Mouse (Mus musculus): ENCODE measurements around the gene Lzts3.
"Not testable (repeated sequence)": the region's sequence is repeated elsewhere in the genome, so short reads cannot be mapped to it uniquely, and the experiment has no call there.

Lzts3 gene

DNA sequence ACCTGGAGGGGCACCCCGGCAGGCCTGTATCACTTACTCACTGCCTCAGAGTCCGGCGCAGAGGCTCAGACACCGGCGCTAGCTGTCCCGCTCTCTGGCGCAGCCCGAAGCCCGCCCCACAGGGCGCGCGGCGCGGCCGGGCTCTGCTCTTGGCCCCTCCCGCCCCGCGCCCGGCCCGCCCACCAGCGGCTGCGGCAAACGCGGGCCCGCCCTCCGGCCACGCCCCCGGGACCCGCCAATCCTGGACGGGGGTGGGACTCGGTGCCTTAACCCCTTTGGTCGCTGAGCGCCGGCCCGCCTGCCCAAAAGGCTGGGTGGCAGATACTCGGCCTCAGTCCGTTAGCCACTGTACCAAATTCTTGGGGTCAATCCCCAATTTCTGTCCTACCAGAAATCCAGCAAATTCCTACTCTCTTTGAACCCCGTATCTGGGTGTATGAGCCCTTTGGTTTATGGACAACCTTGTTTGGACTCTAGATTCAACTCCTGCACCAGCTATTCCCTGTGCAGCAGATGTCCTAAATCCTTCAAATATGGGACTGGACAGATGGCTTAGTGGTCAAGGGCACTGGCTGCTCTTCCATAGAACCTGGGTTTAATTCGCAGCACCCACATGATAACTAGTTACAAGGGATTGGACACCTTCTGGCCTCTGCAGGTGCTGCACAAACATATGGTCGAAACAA is at the start of gene Lzts3:
Lzts3 (minus strand) TSS at position 120 of the 686 bp plus-strand sequence.
- peak; percentile 91 to 94 for DNase-seq (ENCODE audit: low spot score in 2 of 2)

DNA sequence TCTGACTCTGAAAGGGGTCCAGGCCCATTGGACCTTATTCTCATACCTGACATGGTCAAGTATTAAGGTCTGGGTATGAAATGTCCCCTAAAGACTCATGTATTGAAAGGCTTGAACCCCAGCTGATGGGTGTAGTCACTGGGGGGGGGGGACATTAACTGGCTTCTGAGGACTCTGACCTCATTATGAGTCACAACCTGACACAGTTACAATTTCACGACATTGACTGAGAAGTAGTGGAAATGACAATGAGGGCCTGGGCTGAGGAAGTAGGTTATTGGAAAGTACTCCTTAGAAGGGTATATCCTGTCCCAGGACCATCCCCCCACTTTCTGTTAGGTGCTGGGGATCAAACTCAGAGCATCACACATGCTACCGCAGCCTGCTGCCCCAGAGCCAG is 46.4 kb upstream of the Lzts3 start:
- no peak for DNase-seq (ENCODE audit: low spot score in 2 of 2)

- no peak for DNase-seq (ENCODE audit: low spot score in 2 of 2)
Observed at GRCm38 (mm10) chr2:130685426-130685825, 42.8 kb upstream of the Lzts3 start.

GRCm38 (mm10) chr2:130681531-130681930 is 38.9 kb upstream of the Lzts3 start:
- no peak for DNase-seq (ENCODE audit: low spot score in 2 of 2)

DNA sequence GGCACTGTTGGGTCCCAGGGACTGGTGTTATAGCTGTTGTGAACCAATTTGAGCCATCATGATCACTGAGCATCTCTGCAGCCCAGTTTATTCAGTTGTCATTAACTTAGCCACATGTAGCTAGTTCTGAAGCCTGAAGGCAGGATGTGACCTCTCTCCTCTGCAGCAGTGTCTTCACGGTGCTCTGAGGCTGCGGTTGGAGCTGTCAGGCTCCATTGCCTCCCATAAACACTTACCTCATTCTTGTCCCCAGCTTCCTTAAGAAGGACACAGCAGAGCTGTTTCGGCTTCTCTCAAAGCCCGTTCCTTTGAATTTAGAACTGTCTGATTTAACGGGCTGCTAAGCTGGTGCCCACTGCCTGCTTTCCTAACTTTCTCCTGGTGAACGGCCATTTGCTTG is 37.3 kb upstream of the Lzts3 start:
- no peak for DNase-seq (ENCODE audit: low spot score in 2 of 2)

DNA sequence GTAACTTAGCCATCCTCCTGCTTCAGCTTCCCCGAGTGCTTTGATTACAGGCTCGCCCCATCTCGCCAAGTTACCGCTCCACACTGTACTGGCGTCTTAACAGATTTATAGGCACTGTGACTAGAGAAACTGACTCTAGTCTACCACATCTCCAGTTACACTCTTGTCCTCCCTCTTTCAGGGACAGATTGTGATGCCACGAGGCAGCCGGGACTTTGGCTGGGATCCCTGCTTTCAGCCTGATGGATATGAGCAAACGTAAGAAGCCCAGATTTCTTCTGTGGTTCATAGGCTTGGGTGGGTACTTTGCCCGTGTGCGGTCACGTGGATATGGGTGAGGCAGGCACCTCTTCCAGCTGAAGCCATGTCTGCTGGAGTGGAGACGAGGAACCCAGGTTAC is 36.6 kb upstream of the Lzts3 start:
- no peak for DNase-seq (ENCODE audit: low spot score in 2 of 2)

- no peak for DNase-seq (ENCODE audit: low spot score in 2 of 2)
Observed at GRCm38 (mm10) chr2:130677211-130677610, 34.6 kb upstream of the Lzts3 start.

- DNase-seq (ENCODE audit: low spot score in 2 of 2), result peak; percentile 77 to 84
Observed at GRCm38 (mm10) chr2:130667559-130667958, 25.0 kb upstream of the Lzts3 start, which contains the start of gene Itpa. Gene Itpa, plus strand, starts transcription at chr2:130667610.

DNA sequence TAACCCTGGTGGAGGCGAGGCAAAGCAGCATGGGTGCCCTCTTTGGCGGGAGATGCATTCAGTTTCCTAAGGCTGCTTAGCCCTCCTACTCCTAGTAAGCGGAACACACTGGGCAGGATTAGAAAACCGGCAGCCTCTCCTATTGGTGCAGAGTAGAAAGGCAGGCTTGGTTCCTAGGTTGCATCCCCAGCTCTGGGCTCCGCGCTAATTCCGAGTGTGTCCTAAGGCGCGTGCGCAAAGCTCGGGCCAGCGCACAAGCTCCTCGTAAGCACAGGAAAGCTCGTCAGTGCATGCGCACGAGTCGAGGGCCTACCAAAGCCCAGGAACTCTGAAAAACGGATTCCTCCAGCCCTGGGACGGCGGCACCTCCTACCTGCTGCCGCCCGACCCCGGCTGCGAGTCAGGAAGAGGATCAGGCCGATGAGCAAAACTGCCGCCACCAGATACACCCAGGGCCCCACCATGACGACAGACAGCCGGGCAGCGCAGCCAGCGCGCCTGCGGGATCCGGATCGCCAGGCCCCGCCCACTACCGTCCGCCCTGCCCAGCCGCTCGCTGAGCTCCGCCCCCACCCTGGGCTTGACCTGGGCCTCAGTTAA is 21.6 kb upstream of the Lzts3 start, which contains the start of gene Ddrgk1:
Ddrgk1 (minus strand) TSS at position 558 of the 600 bp plus-strand sequence.
- DNase-seq (ENCODE audit: low spot score in 2 of 2), result peak; percentile 63 to 87

DNA sequence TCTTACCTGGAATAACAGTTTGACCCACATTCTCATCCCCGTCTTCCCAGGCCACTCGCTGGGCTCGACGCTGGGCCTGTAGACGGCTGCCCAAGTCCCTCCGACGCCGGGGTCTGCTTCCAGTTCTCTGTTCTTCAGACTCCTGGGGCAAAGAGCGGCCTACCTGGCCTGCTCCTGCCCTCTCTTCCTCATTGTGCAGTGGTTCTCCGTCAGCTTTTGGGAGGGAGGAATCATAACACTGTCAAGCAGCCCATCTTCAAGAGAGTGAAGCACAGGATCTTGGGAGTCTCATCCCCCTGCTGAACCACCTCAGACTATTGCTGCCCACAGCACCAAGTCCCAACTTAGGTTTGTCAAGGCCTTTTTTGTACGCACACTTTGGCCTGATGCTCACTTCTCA is 20.7 kb upstream of the Lzts3 start:
- DNase-seq (ENCODE audit: low spot score in 2 of 2), result no peak

GRCm38 (mm10) chr2:130658530-130658929 is 15.9 kb upstream of the Lzts3 start:
- no peak for DNase-seq (ENCODE audit: low spot score in 2 of 2)

DNA sequence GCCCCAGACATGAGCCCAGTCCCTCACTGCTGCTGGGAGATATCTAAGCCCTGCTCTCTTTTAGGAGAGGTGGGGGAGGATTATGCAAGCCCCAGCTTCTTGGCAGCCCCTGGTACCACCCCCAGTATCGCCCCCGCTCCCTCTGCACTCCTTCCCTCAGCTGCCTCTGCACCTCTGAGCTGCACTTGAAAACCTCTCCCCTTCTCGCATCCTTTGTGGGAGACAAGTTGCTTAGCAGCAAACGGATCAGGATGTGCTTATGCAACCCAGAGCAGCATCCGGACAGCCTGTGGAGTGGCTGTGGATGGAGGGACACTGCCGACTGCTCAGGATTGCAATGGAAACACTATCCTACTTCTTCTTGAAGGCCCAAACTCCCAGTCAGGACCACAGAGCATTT is 14.9 kb upstream of the Lzts3 start:
- DNase-seq (ENCODE audit: low spot score in 2 of 2), result no peak

DNA sequence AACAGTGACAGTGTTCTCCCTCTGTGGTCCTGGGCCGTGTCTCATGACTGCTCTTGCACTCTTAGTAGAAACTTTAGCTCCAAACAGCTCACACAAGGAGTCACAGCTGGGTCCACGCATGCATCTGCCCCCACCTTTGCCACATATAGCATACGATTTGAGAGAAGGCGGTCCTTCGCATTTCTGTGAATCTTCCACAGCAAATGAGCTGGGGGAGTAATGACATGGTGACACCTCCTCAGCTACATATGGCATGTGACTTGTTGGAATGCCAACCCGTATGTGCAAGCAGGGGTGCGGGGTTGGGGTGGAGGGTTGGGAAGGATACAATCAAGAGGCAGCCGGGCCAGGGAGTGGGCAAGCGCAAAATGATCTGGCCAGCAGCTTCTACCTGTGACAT is 13.9 kb upstream of the Lzts3 start:
- no peak for DNase-seq (ENCODE audit: low spot score in 2 of 2)

GRCm38 (mm10) chr2:130655660-130656339 is 13.2 kb upstream of the Lzts3 start:
- no peak for DNase-seq (ENCODE audit: low spot score in 2 of 2)

DNA sequence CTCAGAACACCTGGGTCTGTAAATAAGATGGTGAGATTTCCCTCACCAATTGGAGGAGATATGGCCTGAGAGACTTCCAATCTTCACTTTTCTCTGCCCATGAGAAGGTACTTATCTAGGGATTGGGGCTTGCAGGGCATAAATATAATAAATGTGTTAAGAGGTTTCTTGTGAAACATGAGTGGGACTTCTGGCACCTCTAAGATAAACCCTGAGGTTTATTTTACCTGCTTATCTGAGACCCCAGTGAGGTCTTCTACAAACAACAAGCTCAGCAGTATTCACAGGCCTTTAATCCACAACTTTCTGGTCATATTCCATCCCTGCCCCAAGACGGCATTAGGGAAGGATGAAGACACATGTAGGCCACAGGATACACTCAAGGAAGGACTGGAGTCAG is 11.2 kb upstream of the Lzts3 start:
- no peak for DNase-seq (ENCODE audit: low spot score in 2 of 2)

- no peak for DNase-seq (ENCODE audit: low spot score in 2 of 2)
Observed at GRCm38 (mm10) chr2:130653303-130653702, 10.7 kb upstream of the Lzts3 start.

DNA sequence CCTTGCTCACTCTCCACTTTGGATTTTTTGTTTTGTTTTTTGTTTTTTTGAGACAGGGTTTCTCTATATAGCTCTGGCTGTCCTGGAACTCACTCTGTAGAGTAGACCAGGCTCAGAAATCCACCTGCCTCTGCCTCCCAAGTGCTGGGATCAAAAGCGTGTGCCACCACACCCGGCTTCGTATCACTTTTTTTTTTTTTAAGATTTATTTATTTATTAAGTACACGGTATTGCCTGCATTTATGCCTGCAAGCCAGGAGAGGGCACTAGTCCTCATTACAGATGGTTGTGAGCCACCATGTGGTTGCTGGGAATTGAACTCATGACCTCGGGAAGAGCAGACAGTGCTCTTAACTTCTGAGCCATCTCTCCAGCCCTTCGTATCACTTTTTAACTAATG is 6.4 kb upstream of the Lzts3 start:
- not testable (repeated sequence) for DNase-seq (ENCODE audit: low spot score in 2 of 2)

DNA sequence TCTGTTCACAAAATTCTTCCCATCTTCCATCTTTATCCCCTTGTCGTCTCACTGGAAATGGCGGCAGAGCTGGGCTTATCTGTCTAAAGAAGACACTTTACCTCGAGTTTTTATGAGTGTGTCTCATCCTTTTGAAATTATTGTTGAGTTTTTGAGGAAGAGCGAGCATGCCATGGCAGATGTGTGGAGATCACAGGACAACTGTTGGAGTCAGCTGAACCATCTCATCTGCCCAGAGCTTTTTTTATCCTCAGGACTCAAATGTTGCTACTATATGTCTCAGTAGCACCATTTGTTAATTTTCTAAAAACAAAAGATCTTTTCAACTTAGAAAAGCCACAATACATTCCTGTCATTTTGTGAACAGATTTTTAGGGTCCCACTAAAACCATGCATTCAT is 2.6 kb upstream of the Lzts3 start:
- no peak for DNase-seq (ENCODE audit: low spot score in 2 of 2)

DNA sequence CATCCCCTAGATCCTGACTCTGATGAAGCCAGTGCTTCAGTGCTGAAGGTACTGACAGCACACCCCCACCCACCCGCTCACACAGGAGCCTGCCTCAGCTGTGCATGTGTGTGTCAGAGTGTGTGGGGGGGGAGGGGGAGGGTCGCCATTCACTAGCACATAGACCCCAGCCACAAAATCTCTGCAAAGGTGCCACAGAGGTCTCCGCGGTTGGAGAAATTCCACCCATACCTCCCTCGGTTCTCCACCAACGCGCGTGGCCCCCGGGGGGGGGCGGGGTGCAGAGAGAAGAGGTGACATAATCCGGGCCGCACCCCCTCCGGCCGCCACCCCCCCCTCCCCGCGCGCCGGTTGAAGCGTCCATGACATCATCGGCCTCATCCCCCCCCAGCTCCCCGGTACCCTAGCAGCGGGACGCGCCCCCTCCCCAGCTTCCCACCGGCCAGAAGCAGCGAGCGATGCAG is 374 bp downstream of the Lzts3 start:
- peak in 1 of 2 experiments; percentile 32 for DNase-seq (ENCODE audit: low spot score in 2 of 2)

- DNase-seq (ENCODE audit: low spot score in 2 of 2), result no peak
Observed at GRCm38 (mm10) chr2:130641351-130642025, 1.1 kb downstream of the Lzts3 start.

DNA sequence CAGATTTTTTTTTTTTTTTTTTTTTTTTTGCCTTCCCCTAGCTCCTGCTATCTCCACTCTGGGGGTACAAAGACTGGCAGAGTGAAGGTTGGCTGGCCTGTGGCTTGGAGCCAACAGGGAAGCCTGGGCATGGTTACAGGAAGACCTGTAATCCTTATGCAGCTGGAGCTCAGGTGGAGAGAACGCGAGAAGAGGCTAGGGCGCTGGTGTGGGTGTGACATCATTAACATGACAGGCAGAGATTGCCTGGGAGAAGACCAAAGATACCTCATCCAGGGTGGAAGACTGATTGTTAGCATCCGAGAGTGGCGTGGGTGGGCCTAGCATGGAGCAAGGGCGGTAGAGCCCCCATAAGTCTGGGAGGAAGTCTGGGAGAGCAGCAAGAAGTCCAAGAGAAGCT is 3.3 kb downstream of the Lzts3 start:
- no peak for DNase-seq (ENCODE audit: low spot score in 2 of 2)

DNA sequence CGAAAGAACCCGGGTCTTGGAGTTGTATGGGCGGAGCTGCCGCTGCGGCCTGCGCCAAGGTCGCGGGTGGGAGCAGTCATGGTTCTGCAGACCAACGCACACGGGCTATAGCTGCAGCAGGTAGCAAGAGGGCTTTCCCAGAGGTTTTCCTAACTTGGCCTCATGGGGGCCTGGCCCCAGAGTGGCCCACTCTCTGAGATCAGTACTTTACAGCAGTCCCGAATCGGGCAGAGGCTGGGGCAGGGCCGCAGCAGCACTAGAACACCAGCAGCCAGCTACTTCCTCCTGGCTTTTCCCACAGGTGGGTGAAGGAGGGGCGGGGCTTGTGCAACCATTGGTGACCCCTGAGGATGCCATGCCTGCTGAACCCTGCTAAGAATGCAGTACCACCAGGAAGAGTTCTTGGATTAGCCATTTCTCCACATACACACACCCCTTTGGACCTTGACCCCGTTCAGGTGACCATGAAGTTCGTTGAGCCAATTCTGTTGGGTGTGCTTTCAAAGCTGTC is 4.4 kb downstream of the Lzts3 start:
- DNase-seq (ENCODE audit: low spot score in 2 of 2), result no peak

Data from cerebellum, postnatal 4 days (tissue).